Mouse (Mus musculus) spleen, adult 2 months (tissue): ENCODE measurements around the gene Med22.

ENCODE experiments used
- CTCF ChIP-seq: fragments of 200-500 bp; IDR thresholded peaks from 2 replicates; pipeline ENCODE4 v1.5.1; 2011; ENCODE audit warnings: mild to moderate bottlenecking, inconsistent platforms; ENCODE audit not compliant: insufficient read depth, insufficient read length, insufficient replicate concordance; ENCODE audit errors: extremely low read depth
- POLR2A ChIP-seq: fragments of 200-500 bp; IDR thresholded peaks from 2 replicates; pipeline ENCODE4 v1.6.1; 2011; ENCODE audit warnings: low read depth, low read length, inconsistent platforms

DNA sequence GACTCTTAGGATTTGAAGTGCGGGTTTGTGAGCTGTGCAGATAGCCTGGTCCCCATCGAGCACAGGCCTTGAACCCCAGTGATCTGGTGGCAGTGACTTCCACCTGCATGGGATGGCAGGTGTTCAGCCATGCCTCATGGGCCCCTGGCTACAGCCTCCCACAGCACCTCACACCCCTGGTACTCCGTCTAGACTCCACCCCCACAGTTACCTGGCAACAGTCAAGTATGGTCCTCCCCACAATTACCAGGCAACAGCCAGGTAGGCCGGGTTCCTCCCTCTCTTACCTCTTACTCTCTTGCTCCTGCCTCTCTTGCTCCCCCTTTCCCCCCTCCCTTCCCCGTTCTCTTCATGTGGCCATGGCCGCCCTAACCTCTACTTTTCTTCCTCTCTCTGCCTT is 39.8 kb downstream of the Med22 start:
- TF ChIP-seq POLR2A (no peak), CTCF (no peak)
